ENCODE assay signal across 9 mouse cellular contexts in genomic region chr8:103964293-103964918, GRCm38 (mm10).
A peak's percentile ranks its signal among the peaks of the same experiment; 100 is the strongest.
DNase-seq lines count a peak whose midpoint lies in the region; ATAC-seq and TF ChIP-seq lines count a peak whose summit lies in the region.
"Had no signal": no experiment of that assay in that cellular context is flagged by ENCODE, and none has a peak within 500 bp of the region (broad histone marks: within the 10 kb centered on the region; RNA-seq: fewer than 3 reads in every experiment).

No protein-coding gene starts in this region.

- H3K27me3 ChIP-seq in forebrain, embryonic 11.5 days (ENCODE audit: control insufficient read depth, insufficient read depth, low read length) = no peaks in the 10 kb centered on the region
- no peaks in the 10 kb centered on the region for H3K27me3 ChIP-seq in forebrain, embryonic 10.5 days (ENCODE audit: poor library complexity, severe bottlenecking)
- H3K27me3 ChIP-seq in limb, embryonic 15.5 days = no peaks in the 10 kb centered on the region
- H3K27me3 ChIP-seq: embryonic facial prominence, embryonic 15.5 days had no signal

- no peak overlapping the region for H3K27ac ChIP-seq in forebrain, embryonic 11.5 days (ENCODE audit: low read depth, low read length)
- H3K27ac ChIP-seq in forebrain, embryonic 10.5 days = no peak overlapping the region
- H3K27ac ChIP-seq in limb, embryonic 15.5 days = no peak overlapping the region
- H3K27ac ChIP-seq: embryonic facial prominence, embryonic 15.5 days had no signal

- no peaks in the 10 kb centered on the region for H3K9me3 ChIP-seq in forebrain, embryonic 11.5 days (ENCODE audit: control insufficient read depth, low read length)
- H3K9me3 ChIP-seq in forebrain, embryonic 10.5 days = no peaks in the 10 kb centered on the region
- no peaks in the 10 kb centered on the region for H3K9me3 ChIP-seq in limb, embryonic 15.5 days
- H3K9me3 ChIP-seq: embryonic facial prominence, embryonic 15.5 days had no signal

- no peak overlapping the region for H3K4me3 ChIP-seq in forebrain, embryonic 11.5 days (ENCODE audit: low read depth, low read length)
- H3K4me3 ChIP-seq in forebrain, embryonic 10.5 days = no peak overlapping the region
- H3K4me3 ChIP-seq in limb, embryonic 15.5 days = no peak overlapping the region
- H3K4me3 ChIP-seq: embryonic facial prominence, embryonic 15.5 days had no signal

- H3K9ac ChIP-seq in forebrain, embryonic 11.5 days (ENCODE audit: low read length) = no peak overlapping the region
- no peak overlapping the region for H3K9ac ChIP-seq in limb, embryonic 15.5 days
- H3K9ac ChIP-seq: embryonic facial prominence, embryonic 15.5 days had no signal

- TF ChIP-seq CTCF in brain, embryonic 14.5 days (IDR thresholded peaks at IDR 0.05; ENCODE audit: borderline replicate concordance, extremely low read depth, insufficient read depth, insufficient read length) = no peak

- WGBS in forebrain, embryonic 11.5 days = 54% methylated on average over 7 of the region's 7 CpGs
- WGBS in forebrain, embryonic 10.5 days = 67% methylated on average over 7 of the region's 7 CpGs
- WGBS in limb, embryonic 15.5 days = 41% methylated on average over 7 of the region's 7 CpGs

- DNase-seq in forebrain, embryonic 11.5 days (ENCODE audit: low spot score) = no peak
- DNase-seq in forebrain, embryonic 10.5 days (ENCODE audit: extremely low spot score, low spot score) = no peak
- DNase-seq in left cerebral cortex, postnatal 14 days (ENCODE audit: low spot score in 2 of 2) = peak; percentile 50 to 67
- no peak for DNase-seq in left cerebral cortex, adult 11 months (ENCODE audit: low spot score)
- DNase-seq in brain, embryonic 14.5 days (ENCODE audit: low read depth) = peak; percentile 88
- DNase-seq in cerebellum, adult 9-10 months = no peak

- TF ChIP-seq POLR2A in brain, embryonic 14.5 days (IDR thresholded peaks at IDR 0.05; ENCODE audit: borderline replicate concordance, extremely low read depth, insufficient read depth, insufficient read length, poor library complexity, severe bottlenecking) = no peak

- ATAC-seq in forebrain, embryonic 11.5 days (replicated peaks; ENCODE audit: low FRiP score) = peak; percentile 61
- 0 out of 2 replicates have a peak, but pooled peaks have one; percentile 10 for ATAC-seq in limb, embryonic 15.5 days (ENCODE audit: insufficient number of reproducible peaks, low FRiP score, low TSS enrichment, low read depth)
- no peak for ATAC-seq in CD4-positive, CD25-positive, alpha-beta regulatory T cell, adult 4 months

- intact Hi-C loops in left cerebral cortex, postnatal 14 days (cut with DNase I) = no loop called here

- H3K4me2 ChIP-seq in forebrain, embryonic 11.5 days (ENCODE audit: low read depth, low read length, severe bottlenecking) = no peak overlapping the region
- no peak overlapping the region for H3K4me2 ChIP-seq in limb, embryonic 15.5 days
- H3K4me2 ChIP-seq: embryonic facial prominence, embryonic 15.5 days had no signal

- H3K36me3 ChIP-seq in forebrain, embryonic 11.5 days (ENCODE audit: control insufficient read depth, insufficient read depth, low read length) = no peaks in the 10 kb centered on the region
- no peaks in the 10 kb centered on the region for H3K36me3 ChIP-seq in forebrain, embryonic 10.5 days (replicated peaks)
- H3K36me3 ChIP-seq in limb, embryonic 15.5 days = no peaks in the 10 kb centered on the region
- H3K36me3 ChIP-seq: embryonic facial prominence, embryonic 15.5 days had no signal

- H3K4me1 ChIP-seq in forebrain, embryonic 11.5 days (replicated peaks; ENCODE audit: control insufficient read depth, insufficient read depth, low read length) = no peaks in the 10 kb centered on the region
- peaks cover 6% of the 10 kb centered on the region; the same call in 1 of the 2 replicates for H3K4me1 ChIP-seq in forebrain, embryonic 10.5 days
- H3K4me1 ChIP-seq in limb, embryonic 15.5 days = peaks cover 3% of the 10 kb centered on the region; the same call in 1 of the 2 replicates

Comparison
In these comparisons a context has a peak if more than half of its experiments do, and no peak if none do; other contexts are left out.
1. DNase-seq: peak in left cerebral cortex, postnatal 14 days (2 of 2) and brain, embryonic 14.5 days (single experiment); none in forebrain, embryonic 11.5 days (single experiment), forebrain, embryonic 10.5 days (single experiment), left cerebral cortex, adult 11 months (single experiment) and cerebellum, adult 9-10 months (single experiment).